Comparison of ENCODE assay signal across 8 mouse cellular contexts in genomic region chrX:94177715-94178340, GRCm38 (mm10). TPM values are rescaled to one million over a fixed set of nuclear protein-coding genes. Genes with fewer than 3 reads are reported as not detected.
DNase-seq lines count a peak whose midpoint lies in the region; ATAC-seq and TF ChIP-seq lines count a peak whose summit lies in the region.

No protein-coding gene starts in this region.

- H3K9me3 ChIP-seq in hindbrain, embryonic 14.5 days (ENCODE audit: control insufficient read depth, low read length): no peaks in the 10 kb centered on the region

- CTCF ChIA-PET in Patski (lab: Charles Lee): interaction anchor here (0.7 to 1.4 kb wide), 3 partner anchors 24 to 53 kb away, joined by 3 to 4 read pairs (median 3); no protein-coding TSS in a partner anchor

- ATAC-seq in Patski: peak; percentile 96
- peak; percentile 100 for ATAC-seq in hindbrain, embryonic 14.5 days (ENCODE audit: low FRiP score)

- POLR2A ChIA-PET in Patski (lab: Charles Lee): interaction anchor here (0.7 to 1.4 kb wide), 2 partner anchors 55 to 224 kb away, joined by 3 read pairs; no protein-coding TSS in a partner anchor

- WGBS in hindbrain, embryonic 14.5 days: under 1% methylated on average over 52 of the region's 55 CpGs

- DNase-seq in Patski (ENCODE audit: low read depth, low spot score): peak; percentile 85
- DNase-seq in cerebellum, postnatal 14 days: peak; percentile 90 to 95
- peak; percentile 88 to 91 for DNase-seq in frontal cortex, postnatal 14 days (ENCODE audit: low spot score in 2 of 2)
- peak; percentile 88 for DNase-seq in hindbrain, embryonic 14.5 days (ENCODE audit: low spot score)
- peak; percentile 92 to 95 for DNase-seq in layer of hippocampus, postnatal 36 days
- peak; percentile 96 for DNase-seq in lung, postnatal 36 days
- DNase-seq in retina, postnatal 1 day: peak; percentile 96
- DNase-seq in urinary bladder, adult 18-20 months (ENCODE audit: low spot score in 2 of 2): peak; percentile 64 to 93

- peak overlapping the region; percentile 55 for H3K9ac ChIP-seq in hindbrain, embryonic 14.5 days

- in situ Hi-C loops in Patski (cut with MboI; ENCODE audit: low pct_unique_long_range_greater_than_20kb): no loop called here

- TF ChIP-seq CTCF in Patski (IDR thresholded peaks at IDR 0.05): no peak

- H3K27me3 ChIP-seq in Patski: peaks cover 7% of the 10 kb centered on the region
- H3K27me3 ChIP-seq in hindbrain, embryonic 14.5 days (ENCODE audit: control insufficient read depth, insufficient read depth, low read length): peaks cover 57% of the 10 kb centered on the region

- peak overlapping the region; percentile 96 for H3K27ac ChIP-seq in hindbrain, embryonic 14.5 days

- H3K4me2 ChIP-seq in hindbrain, embryonic 14.5 days (replicated peaks): peak overlapping the region; percentile 60

- H3K36me3 ChIP-seq in hindbrain, embryonic 14.5 days (replicated peaks; ENCODE audit: control insufficient read depth, insufficient read depth): no peaks in the 10 kb centered on the region

- H3K4me1 ChIP-seq in hindbrain, embryonic 14.5 days (replicated peaks; ENCODE audit: control insufficient read depth, insufficient read depth, low read length): peaks cover 5% of the 10 kb centered on the region; the same call in 1 of the 2 replicates

- H3K4me3 ChIP-seq in hindbrain, embryonic 14.5 days (replicated peaks; ENCODE audit: low read length): peak overlapping the region; percentile 42

RNA-seq across cellular contexts. Expression of gene Eif2s3x, which starts 34.8 kb away (rescaled TPM):
- 117 TPM for polyA plus RNA-seq in Patski (2021)
- polyA plus RNA-seq in hindbrain, embryonic 14.5 days (2014; fragmentation: Nextera tagmentation; extraction: Ambion mirVana): 86.0 and 91.5 TPM in 2 replicates
- total RNA-seq in layer of hippocampus, postnatal 36 days (2021): 100 to 1,000 TPM in 1 of 2 experiments, 10 to 100 TPM in 1; 96.1 to 148 TPM

RNA-seq across cellular contexts. Expression of gene Zfx, which starts 54.3 kb away (rescaled TPM):
- 22.4 TPM for polyA plus RNA-seq in Patski (2021)
- polyA plus RNA-seq in hindbrain, embryonic 14.5 days (2014; fragmentation: Nextera tagmentation; extraction: Ambion mirVana): 22.6 and 26.0 TPM in 2 replicates
- total RNA-seq in layer of hippocampus, postnatal 36 days (2021): 10 to 100 TPM; 32.0 to 35.0 TPM

RNA-seq across cellular contexts. Expression of gene Klhl15, which starts 56.6 kb away (rescaled TPM):
- 6.5 TPM for polyA plus RNA-seq in Patski (2021)
- polyA plus RNA-seq in hindbrain, embryonic 14.5 days (2014; fragmentation: Nextera tagmentation; extraction: Ambion mirVana): 12.4 and 12.7 TPM in 2 replicates
- 10 to 100 TPM; 26.0 to 29.3 TPM for total RNA-seq in layer of hippocampus, postnatal 36 days (2021)

Comparison
In these comparisons a context has a peak if more than half of its experiments do, and no peak if none do; other contexts are left out.
1. Peak in every context shown above with its lines: DNase-seq, ATAC-seq, H3K4me3 ChIP-seq and H3K27ac ChIP-seq.